Mouse (Mus musculus): ENCODE data around the gene B230118H07Rik. TPM values are rescaled to one million over a fixed set of nuclear protein-coding genes. Genes with fewer than 3 reads are reported as not detected.

The B230118H07Rik gene
- polyA plus RNA-seq, 1 experiment from 2014 or later: 49.4 TPM

GRCm38 (mm10) chr2:101678236-101679021 is 29.1 kb upstream of the B230118H07Rik start, which contains the start of gene Traf6:
Traf6 (plus strand) TSS chr2:101678429.
- 1% methylated on average over 68 of the region's 68 CpGs for WGBS
- Histone ChIP-seq H3K4me3 (replicated peaks; ENCODE audit: low read depth, low read length) (peak within 1 kb of the TSS; percentile 92), H3K4me2 (ENCODE audit: low read length) (peak within 1 kb of the TSS; percentile 77), H3K4me1 (ENCODE audit: control insufficient read depth, insufficient read depth, low read length) (peaks cover 10% of the 10 kb centered on the region), H3K9ac (replicated peaks; ENCODE audit: low read length) (peak within 1 kb of the TSS; percentile 91), H3K27me3 (ENCODE audit: control insufficient read depth, insufficient read depth, low read length) (no peaks in the 10 kb centered on the region), H3K27ac (replicated peaks; ENCODE audit: low read depth, low read length) (peak within 1 kb of the TSS; percentile 74), H3K36me3 (ENCODE audit: control insufficient read depth, insufficient read depth, low read length) (no peaks in the 10 kb centered on the region), H3K9me3 (ENCODE audit: control insufficient read depth, low read length) (no peaks in the 10 kb centered on the region)
- ATAC-seq (ENCODE audit: low FRiP score, low TSS enrichment): peak; percentile 94
- DNase-seq: peak; percentile 91

GRCm38 (mm10) chr2:101673547-101673946 is 24.2 kb upstream of the B230118H07Rik start:
- no peaks in the 10 kb centered on the region for H3K27me3 ChIP-seq (ENCODE audit: control insufficient read depth, insufficient read depth, low read length)
- H3K9me3 ChIP-seq (ENCODE audit: control insufficient read depth, low read length): no peaks in the 10 kb centered on the region
- H3K27ac ChIP-seq (replicated peaks; ENCODE audit: low read depth, low read length): no peak overlapping the region
- no peak for ATAC-seq (ENCODE audit: low FRiP score, low TSS enrichment)
- no peak overlapping the region for H3K4me2 ChIP-seq (ENCODE audit: low read length)
- no peak for DNase-seq
- no peak overlapping the region for H3K4me3 ChIP-seq (replicated peaks; ENCODE audit: low read depth, low read length)
- 83% methylated on average over 3 of the region's 3 CpGs for WGBS
- H3K36me3 ChIP-seq (ENCODE audit: control insufficient read depth, insufficient read depth, low read length): no peaks in the 10 kb centered on the region
- H3K9ac ChIP-seq (replicated peaks; ENCODE audit: low read length): no peak overlapping the region
- H3K4me1 ChIP-seq (ENCODE audit: control insufficient read depth, insufficient read depth, low read length): no peaks in the 10 kb centered on the region

GRCm38 (mm10) chr2:101668751-101669150 is 19.4 kb upstream of the B230118H07Rik start:
- DNase-seq (no peak), ATAC-seq (ENCODE audit: low FRiP score, low TSS enrichment) (no peak)
- no peak overlapping the region for H3K9ac ChIP-seq (replicated peaks; ENCODE audit: low read length)
- no peaks in the 10 kb centered on the region for H3K36me3 ChIP-seq (ENCODE audit: control insufficient read depth, insufficient read depth, low read length)
- H3K4me3 ChIP-seq (replicated peaks; ENCODE audit: low read depth, low read length): no peak overlapping the region
- H3K4me2 ChIP-seq (ENCODE audit: low read length): no peak overlapping the region
- H3K27me3 ChIP-seq (ENCODE audit: control insufficient read depth, insufficient read depth, low read length): no peaks in the 10 kb centered on the region
- H3K9me3 ChIP-seq (ENCODE audit: control insufficient read depth, low read length): no peaks in the 10 kb centered on the region
- H3K27ac ChIP-seq (replicated peaks; ENCODE audit: low read depth, low read length): no peak overlapping the region
- H3K4me1 ChIP-seq (ENCODE audit: control insufficient read depth, insufficient read depth, low read length): no peaks in the 10 kb centered on the region
- 100% methylated on average over 3 of the region's 3 CpGs for WGBS

GRCm38 (mm10) chr2:101665703-101666092 is 16.4 kb upstream of the B230118H07Rik start:
- no peak overlapping the region for H3K4me2 ChIP-seq (ENCODE audit: low read length)
- H3K27me3 ChIP-seq (ENCODE audit: control insufficient read depth, insufficient read depth, low read length): no peaks in the 10 kb centered on the region
- ATAC-seq (ENCODE audit: low FRiP score, low TSS enrichment) (peak; percentile 34; the same call in 1 of the 2 replicates), DNase-seq (no peak)
- no peak overlapping the region for H3K4me3 ChIP-seq (replicated peaks; ENCODE audit: low read depth, low read length)
- WGBS: 87% methylated on average over 3 of the region's 3 CpGs
- no peaks in the 10 kb centered on the region for H3K4me1 ChIP-seq (ENCODE audit: control insufficient read depth, insufficient read depth, low read length)
- H3K27ac ChIP-seq (replicated peaks; ENCODE audit: low read depth, low read length): 0 out of 2 replicates have a peak overlapping the region, but pooled peaks have one; percentile 37
- no peak overlapping the region for H3K9ac ChIP-seq (replicated peaks; ENCODE audit: low read length)
- no peaks in the 10 kb centered on the region for H3K9me3 ChIP-seq (ENCODE audit: control insufficient read depth, low read length)
- no peaks in the 10 kb centered on the region for H3K36me3 ChIP-seq (ENCODE audit: control insufficient read depth, insufficient read depth, low read length)

- peak; percentile 80 for ATAC-seq (ENCODE audit: low FRiP score, low TSS enrichment)
- 21% methylated on average over 9 of the region's 9 CpGs for WGBS
- no peaks in the 10 kb centered on the region for H3K4me1 ChIP-seq (ENCODE audit: control insufficient read depth, insufficient read depth, low read length)
- no peaks in the 10 kb centered on the region for H3K36me3 ChIP-seq (ENCODE audit: control insufficient read depth, insufficient read depth, low read length)
- no peaks in the 10 kb centered on the region for H3K9me3 ChIP-seq (ENCODE audit: control insufficient read depth, low read length)
- no peak overlapping the region for H3K9ac ChIP-seq (replicated peaks; ENCODE audit: low read length)
- DNase-seq: peak; percentile 89
- H3K27ac ChIP-seq (replicated peaks; ENCODE audit: low read depth, low read length): 0 out of 2 replicates have a peak overlapping the region, but pooled peaks have one; percentile 37
- H3K4me2 ChIP-seq (ENCODE audit: low read length): no peak overlapping the region
- H3K27me3 ChIP-seq (ENCODE audit: control insufficient read depth, insufficient read depth, low read length): no peaks in the 10 kb centered on the region
- no peak overlapping the region for H3K4me3 ChIP-seq (replicated peaks; ENCODE audit: low read depth, low read length)
These were observed 15.8 kb upstream of the B230118H07Rik start for GRCm38 (mm10) chr2:101665058-101665702.

- H3K4me2 ChIP-seq (ENCODE audit: low read length): no peak overlapping the region
- no peaks in the 10 kb centered on the region for H3K36me3 ChIP-seq (ENCODE audit: control insufficient read depth, insufficient read depth, low read length)
- H3K9ac ChIP-seq (replicated peaks; ENCODE audit: low read length): no peak overlapping the region
- no peak for ATAC-seq (ENCODE audit: low FRiP score, low TSS enrichment)
- no peak for DNase-seq
- H3K4me3 ChIP-seq (replicated peaks; ENCODE audit: low read depth, low read length): no peak overlapping the region
- no peaks in the 10 kb centered on the region for H3K9me3 ChIP-seq (ENCODE audit: control insufficient read depth, low read length)
- no peaks in the 10 kb centered on the region for H3K4me1 ChIP-seq (ENCODE audit: control insufficient read depth, insufficient read depth, low read length)
- H3K27me3 ChIP-seq (ENCODE audit: control insufficient read depth, insufficient read depth, low read length): no peaks in the 10 kb centered on the region
- H3K27ac ChIP-seq (replicated peaks; ENCODE audit: low read depth, low read length): no peak overlapping the region
- 79% methylated on average over 2 of the region's 2 CpGs for WGBS
These were observed 11.2 kb upstream of the B230118H07Rik start for GRCm38 (mm10) chr2:101660536-101660935.

- no peaks in the 10 kb centered on the region for H3K9me3 ChIP-seq (ENCODE audit: control insufficient read depth, low read length)
- H3K36me3 ChIP-seq (ENCODE audit: control insufficient read depth, insufficient read depth, low read length): no peaks in the 10 kb centered on the region
- DNase-seq: peak; percentile 95
- H3K4me1 ChIP-seq (ENCODE audit: control insufficient read depth, insufficient read depth, low read length): no peaks in the 10 kb centered on the region
- no peak overlapping the region for H3K27ac ChIP-seq (replicated peaks; ENCODE audit: low read depth, low read length)
- H3K9ac ChIP-seq (replicated peaks; ENCODE audit: low read length): no peak overlapping the region; the same call in 1 of the 2 replicates
- 17% methylated on average over 14 of the region's 14 CpGs for whole genome bisulfite sequencing
- H3K4me3 ChIP-seq (replicated peaks; ENCODE audit: low read depth, low read length): peak overlapping the region; percentile 27
- H3K27me3 ChIP-seq (ENCODE audit: control insufficient read depth, insufficient read depth, low read length): no peaks in the 10 kb centered on the region; the same call in 1 of the 2 replicates
- H3K4me2 ChIP-seq (ENCODE audit: low read length): peak overlapping the region; percentile 63
- peak; percentile 60 for ATAC-seq (ENCODE audit: low FRiP score, low TSS enrichment)
These were observed 3.7 kb upstream of the B230118H07Rik start for GRCm38 (mm10) chr2:101652921-101653597.

GRCm38 (mm10) chr2:101652204-101652920 is 3.0 kb upstream of the B230118H07Rik start:
- Histone ChIP-seq H3K9ac (replicated peaks; ENCODE audit: low read length) (no peak overlapping the region; the same call in 1 of the 2 replicates), H3K27ac (replicated peaks; ENCODE audit: low read depth, low read length) (no peak overlapping the region), H3K4me1 (ENCODE audit: control insufficient read depth, insufficient read depth, low read length) (no peaks in the 10 kb centered on the region), H3K4me3 (replicated peaks; ENCODE audit: low read depth, low read length) (peak overlapping the region; percentile 27), H3K4me2 (ENCODE audit: low read length) (peak overlapping the region; percentile 63), H3K27me3 (ENCODE audit: control insufficient read depth, insufficient read depth, low read length) (no peaks in the 10 kb centered on the region; the same call in 1 of the 2 replicates), H3K36me3 (ENCODE audit: control insufficient read depth, insufficient read depth, low read length) (no peaks in the 10 kb centered on the region), H3K9me3 (ENCODE audit: control insufficient read depth, low read length) (no peaks in the 10 kb centered on the region)
- DNase-seq (no peak), ATAC-seq (ENCODE audit: low FRiP score, low TSS enrichment) (peak; percentile 46; the same call in 1 of the 2 replicates)
- 31% methylated on average over 14 of the region's 14 CpGs for WGBS
